Mouse (Mus musculus): ENCODE measurements around the gene Kat2a.

GRCm38 (mm10) chr11:100722493-100723028 is 10.3 kb upstream of the Kat2a start:
- TF ChIP-seq CTCF (IDR thresholded peaks at IDR 0.05; ENCODE audit: borderline replicate concordance, control insufficient read depth, extremely low read depth, insufficient read depth, low read length, poor library complexity) (no peak), POLR2A (IDR thresholded peaks at IDR 0.05; ENCODE audit: control insufficient read depth, extremely low read depth, insufficient read depth, low read length, poor library complexity) (no peak)

Measured in thymus, adult 2 months (tissue).